Mouse (Mus musculus) hindbrain, embryonic 11.5 days (tissue): ENCODE measurements around the gene Map3k6. TPM values are rescaled to one million over a fixed set of nuclear protein-coding genes. Genes with fewer than 3 reads are reported as not detected.

Source experiments
- ATAC-seq: fragments of 200-750 bp; cut with Nextera tagmentation; 2 replicates; pipeline ENCODE4 v1.8.0; 2017; ENCODE audit warnings: mild to moderate bottlenecking, moderate TSS enrichment, moderate library complexity; ENCODE audit not compliant: low FRiP score
- DNase-seq: peaks from one replicate; pipeline ENCODE4 v3.0.0-alpha.2; 2015; ENCODE audit warnings: low spot score
- H3K27ac ChIP-seq: fragments of 300-500 bp; sonication (generic); 2 replicates; pipeline ENCODE4 v1.5.1; 2014; ENCODE audit warnings: mild to moderate bottlenecking, low read depth, low read length
- H3K27me3 ChIP-seq: fragments of 300-500 bp; sonication (generic); 2 replicates; pipeline ENCODE4 v1.6.1; 2014; ENCODE audit warnings: mild to moderate bottlenecking, low read length, moderate library complexity, mixed read lengths; ENCODE audit not compliant: control insufficient read depth, insufficient read depth
- H3K36me3 ChIP-seq: fragments of 300-500 bp; sonication (generic); 2 replicates; pipeline ENCODE4 v1.6.1; 2014; ENCODE audit warnings: mild to moderate bottlenecking, low read length, moderate library complexity, mixed read lengths; ENCODE audit not compliant: control insufficient read depth, insufficient read depth
- H3K4me1 ChIP-seq: fragments of 300-500 bp; sonication (generic); replicated peaks from 2 replicates; pipeline ENCODE4 v1.6.1; 2014; ENCODE audit warnings: low read length, mixed read lengths; ENCODE audit not compliant: control insufficient read depth, insufficient read depth
- H3K4me2 ChIP-seq: fragments of 300-500 bp; sonication (generic); replicated peaks from 2 replicates; pipeline ENCODE4 v1.6.1; 2014; ENCODE audit warnings: mild to moderate bottlenecking, low read depth, low read length
- H3K4me3 ChIP-seq: fragments of 300-500 bp; sonication (generic); 2 replicates; pipeline ENCODE4 v1.5.1; 2014; ENCODE audit warnings: low read depth, low read length
- H3K9ac ChIP-seq: fragments of 300-500 bp; sonication (generic); 2 replicates; pipeline ENCODE4 v1.6.1; 2014; ENCODE audit warnings: low read depth, low read length
- H3K9me3 ChIP-seq: fragments of 300-500 bp; sonication (generic); 2 replicates; pipeline ENCODE4 v1.6.1; 2016; ENCODE audit warnings: low read length; ENCODE audit not compliant: control insufficient read depth
- WGBS: fragments of 180-500 bp; shearing (Covaris S2); extraction: QIAGEN DNeasy Blood & Tissue Kit; methylation state at CpG from one replicate; pipeline ENCODE4 v1.1.7; 2014; 5-methylcytosine and 5-hydroxymethylcytosine counted together
- polyA plus RNA-seq: library from polyadenylated mRNA; unstranded; fragments of >200 nt; fragmentation: Nextera tagmentation; extraction: Ambion mirVana; gene quantifications from 2 replicates; pipeline ENCODE4 v1.2.1, GENCODE M21; 2014

Map3k6 gene
- polyA plus RNA-seq, 1 experiment from 2014 or later = 3.0 TPM

DNA sequence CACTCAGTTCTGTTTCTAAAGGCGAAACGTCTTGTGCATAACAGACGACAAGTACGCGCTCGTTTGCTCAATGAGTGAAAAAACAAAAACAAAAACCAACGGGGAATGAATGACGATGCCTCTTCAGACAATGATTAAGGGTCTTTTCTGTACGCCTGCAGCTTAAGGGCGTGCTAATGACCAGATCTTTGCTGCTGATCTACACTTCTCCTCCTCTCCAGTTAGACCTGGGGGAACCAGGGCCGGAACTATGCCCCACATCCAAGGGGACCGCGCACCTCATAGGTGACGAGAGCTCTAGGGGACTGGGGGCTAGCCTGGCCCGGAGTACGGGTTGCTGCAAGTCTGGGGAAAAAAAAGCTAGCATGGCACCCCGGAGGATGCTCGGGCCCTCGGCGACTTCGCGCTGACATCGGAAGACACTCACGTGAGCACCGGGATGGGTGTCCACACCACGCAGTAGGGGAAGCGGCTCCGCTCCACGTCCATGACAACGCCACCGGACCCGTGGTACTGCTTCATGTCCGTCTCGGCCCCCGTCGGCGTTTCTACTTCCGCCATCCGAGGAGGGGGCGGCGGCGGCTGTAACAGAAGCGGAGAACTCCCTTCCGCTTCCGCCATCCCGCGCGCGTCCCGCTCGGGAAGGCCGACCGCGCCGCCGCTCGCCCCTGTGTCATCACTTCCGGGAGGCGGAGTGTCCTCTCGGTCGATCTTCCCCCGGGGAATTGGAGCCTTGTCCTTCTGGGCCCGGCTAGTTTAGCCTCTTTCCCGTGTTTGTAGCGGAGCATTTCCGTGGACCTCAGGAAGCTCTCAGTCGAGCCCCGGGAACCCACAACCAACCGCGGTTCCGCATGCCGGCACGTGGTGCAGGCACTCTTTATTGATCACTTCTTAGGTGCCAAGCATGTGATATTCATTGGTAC lies 36.7 kb downstream of the Map3k6 start, which contains the start of gene Tmem222:
Tmem222 (minus strand) TSS at position 689 of the 923 bp plus-strand sequence.
- peak; percentile 98 for DNase-seq
- H3K9me3 ChIP-seq = no peaks in the 10 kb centered on the region
- H3K27ac ChIP-seq = peak within 1 kb of the TSS; percentile 89
- no peaks in the 10 kb centered on the region for H3K4me1 ChIP-seq
- WGBS = under 1% methylated on average over 71 of the region's 73 CpGs
- no peaks in the 10 kb centered on the region for H3K27me3 ChIP-seq
- peak within 1 kb of the TSS; percentile 92 for H3K9ac ChIP-seq
- H3K4me3 ChIP-seq = peak within 1 kb of the TSS; percentile 88
- H3K36me3 ChIP-seq = no peaks in the 10 kb centered on the region
- peak; percentile 91 for ATAC-seq
- H3K4me2 ChIP-seq = peak within 1 kb of the TSS; percentile 74

DNA sequence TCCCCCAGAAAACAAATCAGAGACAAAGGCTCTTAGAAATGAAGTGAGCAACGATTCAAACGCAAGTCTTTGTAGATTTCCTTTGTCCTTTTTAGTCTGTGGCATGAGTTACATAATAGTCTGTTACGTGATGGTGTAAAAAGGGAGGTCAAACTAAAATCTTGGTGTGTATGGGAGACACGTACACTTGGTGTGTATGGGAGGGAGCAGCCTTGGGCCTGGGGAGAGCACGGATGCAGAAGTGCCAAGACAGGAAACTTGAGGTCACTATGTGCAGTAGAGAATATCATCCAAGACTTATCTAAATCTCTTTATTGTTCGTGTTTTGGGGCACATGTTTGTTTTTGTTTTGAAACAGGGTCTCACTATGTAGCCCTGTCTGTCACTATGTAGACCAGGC lies 37.4 kb downstream of the Map3k6 start:
- no peaks in the 10 kb centered on the region for H3K36me3 ChIP-seq
- no peaks in the 10 kb centered on the region for H3K9me3 ChIP-seq
- 32% methylated on average over 6 of the region's 6 CpGs for WGBS
- ATAC-seq = peak; percentile 50
- DNase-seq = no peak
- no peaks in the 10 kb centered on the region for H3K27me3 ChIP-seq
- peak overlapping the region; percentile 89 for H3K27ac ChIP-seq
- H3K4me2 ChIP-seq = peak overlapping the region; percentile 74
- H3K4me3 ChIP-seq = peak overlapping the region; percentile 88
- H3K9ac ChIP-seq = peak overlapping the region; percentile 92
- H3K4me1 ChIP-seq = no peaks in the 10 kb centered on the region

DNA sequence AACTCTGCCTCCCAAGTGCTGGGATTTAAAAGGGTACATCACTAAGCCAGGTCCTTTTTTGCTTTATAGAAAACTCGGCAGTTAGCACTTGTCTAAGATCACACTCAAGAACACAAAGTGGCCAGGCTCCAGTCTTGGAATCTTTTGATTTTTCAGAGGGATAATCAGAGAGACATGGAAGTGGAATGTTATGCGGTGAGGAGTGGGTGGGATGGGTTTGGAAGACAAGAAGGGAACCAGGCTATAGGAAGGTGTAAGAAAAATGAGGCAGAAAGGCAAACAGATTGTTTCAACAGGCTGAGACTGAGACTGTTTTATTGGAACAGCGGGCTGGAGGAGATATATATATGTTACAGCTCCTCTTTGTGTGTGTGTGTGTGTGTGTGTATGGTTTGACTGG lies 37.9 kb downstream of the Map3k6 start:
- WGBS = 87% methylated on average over 3 of the region's 3 CpGs

DNA sequence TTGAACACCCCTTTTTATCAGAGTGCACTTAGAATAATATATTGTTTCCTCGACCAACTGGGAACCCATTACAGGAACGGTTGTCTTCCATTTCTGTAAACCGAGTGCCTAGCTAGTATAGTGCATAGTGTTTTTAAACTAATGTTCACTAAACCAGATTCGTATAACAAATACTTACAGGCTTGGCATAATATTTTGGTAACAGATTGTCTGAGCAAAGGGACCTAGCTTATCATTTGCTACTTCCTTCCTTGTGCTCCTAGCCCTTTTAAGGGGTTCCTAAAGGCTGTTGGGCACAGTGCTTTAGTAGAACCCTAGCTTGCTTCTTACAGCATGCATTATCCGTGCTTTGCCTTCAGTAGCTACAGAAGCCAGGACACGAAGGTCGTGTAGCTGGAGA lies 40.9 kb downstream of the Map3k6 start:
- 45% methylated on average over 7 of the region's 7 CpGs for WGBS
- no peak overlapping the region for H3K9ac ChIP-seq

More for the DNA sequence above, 37.9 kb downstream of the Map3k6 start:
- H3K36me3 ChIP-seq = no peaks in the 10 kb centered on the region
- H3K27me3 ChIP-seq = no peaks in the 10 kb centered on the region
- no peaks in the 10 kb centered on the region for H3K9me3 ChIP-seq
- H3K9ac ChIP-seq = no peak overlapping the region
- peak overlapping the region; percentile 89; the same call in 1 of the 2 replicates for H3K27ac ChIP-seq
- no peak for ATAC-seq
- no peak for DNase-seq
- H3K4me1 ChIP-seq = no peaks in the 10 kb centered on the region
- H3K4me3 ChIP-seq = no peak overlapping the region
- H3K4me2 ChIP-seq = peak overlapping the region; percentile 74

DNA sequence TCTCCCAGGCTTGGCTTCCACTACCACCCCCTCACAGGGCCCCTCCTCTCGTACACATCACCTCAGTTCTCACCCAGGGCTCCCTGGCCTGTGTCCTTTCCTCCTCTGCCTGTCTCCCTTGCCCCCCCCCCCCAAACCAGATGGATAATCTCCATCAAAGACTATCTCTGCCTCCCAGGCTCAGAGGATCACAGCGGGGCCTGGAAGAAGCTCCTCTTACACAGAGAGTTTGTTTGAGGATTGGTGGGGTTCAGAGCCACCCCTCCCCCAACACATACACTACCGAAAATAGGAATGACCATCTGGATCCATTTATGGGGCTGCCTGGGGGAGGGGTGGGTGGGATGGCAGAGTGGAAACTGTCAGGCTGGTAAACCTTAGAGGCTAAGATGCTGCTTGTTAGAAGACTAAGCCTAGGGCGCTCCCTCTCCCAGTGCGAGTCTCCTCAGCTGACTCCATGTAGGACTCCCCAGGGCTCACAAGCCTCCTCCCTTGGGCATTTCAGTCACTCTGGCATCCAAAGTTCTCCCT lies 41.4 kb downstream of the Map3k6 start:
- no peaks in the 10 kb centered on the region for H3K4me1 ChIP-seq
- H3K9ac ChIP-seq = no peak overlapping the region
- peak overlapping the region; percentile 58; the same call in 1 of the 2 replicates for H3K27ac ChIP-seq
- ATAC-seq (no peak), DNase-seq (peak; percentile 62)
- H3K9me3 ChIP-seq = no peaks in the 10 kb centered on the region
- no peak overlapping the region for H3K4me3 ChIP-seq
- H3K27me3 ChIP-seq = no peaks in the 10 kb centered on the region
- 23% methylated on average over 5 of the region's 5 CpGs for WGBS
- no peak overlapping the region for H3K4me2 ChIP-seq
- H3K36me3 ChIP-seq = no peaks in the 10 kb centered on the region

More for the DNA sequence above, 40.9 kb downstream of the Map3k6 start:
- no peak overlapping the region for H3K4me2 ChIP-seq
- H3K27ac ChIP-seq = peak overlapping the region; percentile 58; the same call in 1 of the 2 replicates
- no peaks in the 10 kb centered on the region for H3K27me3 ChIP-seq
- H3K4me1 ChIP-seq = no peaks in the 10 kb centered on the region
- ATAC-seq (no peak), DNase-seq (no peak)
- H3K36me3 ChIP-seq = no peaks in the 10 kb centered on the region
- H3K9me3 ChIP-seq = no peaks in the 10 kb centered on the region
- H3K4me3 ChIP-seq = no peak overlapping the region

DNA sequence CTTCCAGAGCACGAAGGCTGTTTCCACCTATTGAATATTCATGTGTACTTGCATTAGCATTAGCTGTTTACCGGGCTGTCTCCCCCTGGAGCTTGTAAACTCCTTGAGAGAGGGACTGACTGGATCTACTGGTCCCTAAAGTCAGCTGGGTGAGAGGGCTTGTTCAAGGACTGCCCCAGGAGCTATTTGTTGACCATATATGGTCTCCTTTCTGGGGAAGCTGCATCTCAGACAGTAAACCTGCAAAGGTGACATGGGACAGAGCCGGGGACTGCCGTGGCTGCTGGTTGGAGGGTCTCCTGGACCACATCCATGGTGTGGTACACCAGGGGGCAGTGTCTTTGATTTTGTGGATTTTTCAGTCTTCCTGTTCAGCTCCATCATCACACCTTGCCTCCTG lies 42.0 kb downstream of the Map3k6 start:
- ATAC-seq = no peak
- Histone ChIP-seq H3K36me3 (no peaks in the 10 kb centered on the region), H3K9me3 (no peaks in the 10 kb centered on the region), H3K4me2 (no peak overlapping the region), H3K9ac (no peak overlapping the region), H3K4me1 (no peaks in the 10 kb centered on the region), H3K4me3 (no peak overlapping the region), H3K27me3 (no peaks in the 10 kb centered on the region), H3K27ac (0 out of 2 replicates have a peak overlapping the region, but pooled peaks have one; percentile 24)
- peak; percentile 33 for DNase-seq
- 24% methylated on average over 4 of the region's 4 CpGs for WGBS

DNA sequence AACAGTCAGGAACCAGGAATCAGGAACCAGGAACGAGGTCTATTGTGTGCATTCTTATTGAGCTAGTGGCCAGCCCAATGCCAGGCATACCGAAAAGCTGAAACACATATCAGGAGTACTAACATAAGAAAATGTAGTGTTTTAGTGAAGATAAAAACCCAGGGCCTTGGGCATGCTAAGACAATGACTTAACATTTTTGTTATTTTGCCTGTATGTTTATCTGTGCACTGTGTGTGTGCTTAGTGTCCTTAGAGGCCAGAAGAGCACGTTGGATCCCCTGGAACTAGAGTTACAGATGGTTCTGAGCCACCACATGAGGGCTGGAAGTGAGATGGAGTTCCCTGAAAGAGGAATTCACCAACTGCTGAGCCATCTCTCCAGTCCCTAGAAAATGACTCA lies 44.7 kb downstream of the Map3k6 start:
- 75% methylated on average over 3 of the region's 3 CpGs for WGBS
- no peak overlapping the region for H3K4me2 ChIP-seq
- no peaks in the 10 kb centered on the region for H3K9me3 ChIP-seq
- H3K36me3 ChIP-seq = no peaks in the 10 kb centered on the region
- no peak for ATAC-seq
- no peak overlapping the region for H3K9ac ChIP-seq
- no peak overlapping the region for H3K27ac ChIP-seq
- DNase-seq = no peak
- no peak overlapping the region for H3K4me3 ChIP-seq
- no peaks in the 10 kb centered on the region for H3K4me1 ChIP-seq
- H3K27me3 ChIP-seq = no peaks in the 10 kb centered on the region

DNA sequence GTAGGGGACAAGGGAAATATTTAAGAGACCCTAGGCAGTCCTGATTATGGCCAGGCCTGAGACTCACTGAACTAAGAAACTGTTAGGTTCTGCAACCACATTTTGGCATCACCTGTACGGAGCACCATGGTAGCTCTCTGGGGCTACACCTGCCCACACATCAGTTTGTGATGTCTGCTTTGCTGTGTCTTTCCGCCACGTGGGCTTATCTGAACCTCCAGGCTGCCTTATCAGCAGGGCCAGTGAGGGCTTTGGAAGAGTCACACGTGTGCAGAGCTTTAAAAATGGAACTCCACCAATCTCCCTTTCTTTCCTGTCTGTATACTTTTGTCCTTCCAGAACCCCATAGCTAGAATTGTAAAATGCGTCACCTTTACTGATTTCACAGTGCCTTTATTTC lies 45.3 kb downstream of the Map3k6 start:
- ATAC-seq (no peak), DNase-seq (no peak)
- WGBS = 88% methylated on average over 5 of the region's 5 CpGs
- H3K4me1 ChIP-seq = no peaks in the 10 kb centered on the region
- no peaks in the 10 kb centered on the region for H3K9me3 ChIP-seq
- no peak overlapping the region for H3K4me2 ChIP-seq
- H3K4me3 ChIP-seq = no peak overlapping the region
- no peaks in the 10 kb centered on the region for H3K36me3 ChIP-seq
- no peaks in the 10 kb centered on the region for H3K27me3 ChIP-seq
- H3K27ac ChIP-seq = no peak overlapping the region
- no peak overlapping the region for H3K9ac ChIP-seq
